Mouse (Mus musculus): ENCODE measurements around the gene Zfp354a.

GRCm38 (mm10) chr11:51085269-51085668 is 26.2 kb downstream of the Zfp354a start:
- no peak for TF ChIP-seq MYOG (IDR thresholded peaks at IDR 0.05; ENCODE audit: control insufficient read depth, extremely low read depth, insufficient read length)
- no peak for TF ChIP-seq CTCF (IDR thresholded peaks at IDR 0.05; ENCODE audit: control insufficient read depth, insufficient read depth, insufficient read length)
- TF ChIP-seq CEBPB (IDR thresholded peaks at IDR 0.05; ENCODE audit: low read depth), result no peak
- no peak for TF ChIP-seq USF1 (IDR thresholded peaks at IDR 0.05; ENCODE audit: low read depth)
